Mouse (Mus musculus) liver, embryonic 15.5 days (tissue): Measurements from ENCODE around the gene Srm. TPM values are rescaled to one million over a fixed set of nuclear protein-coding genes. Genes with fewer than 3 reads are reported as not detected.

Experiments
- ATAC-seq: fragments of 200-750 bp; cut with Nextera tagmentation; 2 replicates; pipeline ENCODE4 v1.8.0; 2017; ENCODE audit warnings: moderate number of reproducible peaks, mild to moderate bottlenecking, moderate library complexity; ENCODE audit not compliant: insufficient read depth
- H3K27ac ChIP-seq: fragments of 300-500 bp; sonication (generic); replicated peaks from 2 replicates; pipeline ENCODE4 v1.5.1; 2015; ENCODE audit warnings: mild to moderate bottlenecking, inconsistent platforms
- H3K27me3 ChIP-seq: fragments of 300-500 bp; sonication (generic); 2 replicates; pipeline ENCODE4 v1.6.1; 2015; ENCODE audit warnings: mild to moderate bottlenecking, inconsistent platforms
- H3K36me3 ChIP-seq: fragments of 300-500 bp; sonication (generic); replicated peaks from 2 replicates; pipeline ENCODE4 v1.6.1; 2015; ENCODE audit warnings: moderate library complexity, mild to moderate bottlenecking, inconsistent platforms
- H3K4me1 ChIP-seq: fragments of 300-500 bp; sonication (generic); replicated peaks from 2 replicates; pipeline ENCODE4 v1.6.1; 2015; ENCODE audit warnings: inconsistent platforms
- H3K4me2 ChIP-seq: fragments of 300-500 bp; sonication (generic); 2 replicates; pipeline ENCODE4 v1.6.1; 2015; ENCODE audit warnings: moderate library complexity, mild to moderate bottlenecking, inconsistent platforms
- H3K4me3 ChIP-seq: fragments of 300-500 bp; sonication (generic); replicated peaks from 2 replicates; pipeline ENCODE4 v1.5.1; 2015; ENCODE audit warnings: mild to moderate bottlenecking, inconsistent platforms
- H3K9ac ChIP-seq: fragments of 300-500 bp; sonication (generic); 2 replicates; pipeline ENCODE4 v1.6.1; 2015; ENCODE audit warnings: moderate library complexity, mild to moderate bottlenecking, inconsistent platforms
- H3K9me3 ChIP-seq: fragments of 300-500 bp; sonication (generic); replicated peaks from 2 replicates; pipeline ENCODE4 v1.6.1; 2016; ENCODE audit warnings: inconsistent platforms
- WGBS: fragments of 180-500 bp; shearing (Covaris S2); methylation state at CpG from one replicate; pipeline ENCODE4 v1.1.7; 2015; ENCODE audit warnings: mixed read lengths; ENCODE audit not compliant: insufficient replicate concordance; 5-methylcytosine and 5-hydroxymethylcytosine counted together
- polyA plus RNA-seq: library from polyadenylated mRNA; unstranded; fragments of >200 nt; fragmentation: Nextera tagmentation; extraction: Ambion mirVana; gene quantifications from 2 replicates; pipeline ENCODE4 v1.2.1, GENCODE M21; 2015

Gene Srm
- polyA plus RNA-seq, 1 experiment from 2014 or later = 128 TPM

DNA sequence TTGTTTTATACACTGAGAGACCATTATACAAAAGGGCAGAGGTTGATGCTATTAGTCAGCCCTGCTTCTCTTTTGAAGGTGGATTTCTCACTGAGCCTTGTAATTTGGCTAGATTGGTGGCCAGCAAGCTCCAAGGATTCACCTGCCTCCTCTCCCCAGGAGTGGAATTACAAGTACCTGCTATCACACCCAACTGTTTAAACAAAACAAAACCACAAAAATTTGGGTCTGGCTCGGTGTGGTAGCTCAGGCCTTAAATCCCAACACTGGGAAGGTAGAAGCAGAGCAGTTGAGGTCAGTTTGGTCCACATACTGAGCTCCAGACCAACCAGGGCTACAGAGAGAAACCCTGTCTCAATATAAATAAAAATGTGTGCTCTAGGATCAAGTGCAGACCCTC lies 28.5 kb downstream of the Srm start:
- no peak overlapping the region for H3K4me3 ChIP-seq
- H3K9ac ChIP-seq = no peak overlapping the region
- no peak overlapping the region for H3K27ac ChIP-seq
- H3K9me3 ChIP-seq = no peaks in the 10 kb centered on the region
- no peak overlapping the region for H3K4me2 ChIP-seq
- no peaks in the 10 kb centered on the region for H3K27me3 ChIP-seq
- peaks cover 95% of the 10 kb centered on the region for H3K36me3 ChIP-seq
- no peak for ATAC-seq
- H3K4me1 ChIP-seq = peaks cover 28% of the 10 kb centered on the region
- WGBS = 65% methylated on average over 1 of the region's 1 CpGs

DNA sequence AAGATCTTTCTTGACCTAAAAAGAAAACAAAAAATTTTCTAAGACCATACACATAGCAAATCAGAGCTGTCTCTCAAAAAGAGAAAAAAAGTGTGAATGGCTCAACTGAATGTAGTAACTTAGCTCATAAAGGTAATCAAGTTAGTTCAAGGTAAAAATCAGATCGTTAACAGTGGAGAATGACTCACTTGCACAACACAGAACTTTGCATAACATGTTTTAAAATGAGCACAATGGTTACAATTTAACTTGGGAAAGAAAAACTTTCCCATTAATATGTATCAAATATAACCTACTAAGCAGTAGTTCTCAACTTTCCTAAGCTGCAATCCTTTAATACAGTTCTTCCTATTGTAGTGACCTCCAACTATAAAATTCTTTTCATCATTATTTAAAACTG lies 29.4 kb downstream of the Srm start:
- no peak for ATAC-seq
- Histone ChIP-seq H3K9ac (no peak overlapping the region), H3K27me3 (no peaks in the 10 kb centered on the region), H3K36me3 (peaks cover 89% of the 10 kb centered on the region), H3K27ac (no peak overlapping the region), H3K4me1 (peaks cover 37% of the 10 kb centered on the region), H3K4me3 (no peak overlapping the region), H3K4me2 (no peak overlapping the region), H3K9me3 (no peaks in the 10 kb centered on the region)
- 85% methylated on average over 1 of the region's 1 CpGs for WGBS

DNA sequence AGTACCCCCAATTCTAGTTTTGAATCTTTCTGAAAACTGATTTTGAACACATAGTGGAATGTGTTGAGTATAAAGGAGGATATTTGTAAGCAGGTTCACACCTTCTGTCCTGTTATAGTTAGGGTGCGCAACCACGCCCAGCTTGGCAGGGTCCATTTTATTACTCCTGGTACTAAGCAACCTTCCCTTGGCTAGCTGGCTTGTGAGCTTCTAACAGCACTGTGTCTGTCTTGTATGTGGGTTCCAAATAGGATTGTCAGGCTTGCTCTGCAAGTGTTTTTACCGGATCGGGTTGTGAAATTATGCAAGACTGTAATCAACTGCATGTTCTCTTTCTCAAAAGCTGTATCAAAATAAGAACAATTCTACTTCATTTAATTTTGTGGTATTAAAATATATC lies 31.2 kb downstream of the Srm start:
- Histone ChIP-seq H3K27me3 (no peaks in the 10 kb centered on the region), H3K4me3 (no peak overlapping the region), H3K9me3 (no peaks in the 10 kb centered on the region), H3K9ac (no peak overlapping the region), H3K27ac (no peak overlapping the region), H3K36me3 (peaks cover 72% of the 10 kb centered on the region), H3K4me2 (no peak overlapping the region), H3K4me1 (peaks cover 44% of the 10 kb centered on the region)
- WGBS = 83% methylated on average over 4 of the region's 4 CpGs
- ATAC-seq = no peak

DNA sequence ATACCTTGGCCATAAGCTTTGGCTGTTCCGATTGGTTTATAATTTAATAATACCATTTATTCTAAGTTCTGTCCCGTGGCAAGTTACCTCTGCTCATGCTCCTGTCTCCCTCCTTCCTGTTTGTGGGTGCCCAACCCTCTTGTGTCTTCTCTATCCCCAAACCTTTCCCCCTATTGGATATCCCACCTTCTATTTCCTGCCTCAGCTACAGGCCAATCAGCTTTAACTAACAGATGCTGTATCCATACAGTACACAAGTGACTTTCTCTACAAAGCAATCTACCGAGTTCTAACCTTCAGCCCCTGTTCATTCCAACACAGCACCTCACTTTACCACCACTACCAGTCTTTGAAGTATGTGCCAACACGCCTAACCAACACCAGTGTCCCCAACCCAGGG lies 32.3 kb downstream of the Srm start:
- H3K36me3 ChIP-seq = peaks cover 64% of the 10 kb centered on the region
- no peak overlapping the region for H3K27ac ChIP-seq
- H3K27me3 ChIP-seq = no peaks in the 10 kb centered on the region
- peak overlapping the region; percentile 24; the same call in 1 of the 2 replicates for H3K4me2 ChIP-seq
- H3K9ac ChIP-seq = no peak overlapping the region
- H3K4me1 ChIP-seq = peaks cover 47% of the 10 kb centered on the region
- 0 out of 2 replicates have a peak overlapping the region, but pooled peaks have one; percentile 0 for H3K4me3 ChIP-seq
- WGBS = 69% methylated on average over 4 of the region's 4 CpGs
- ATAC-seq = no peak
- no peaks in the 10 kb centered on the region for H3K9me3 ChIP-seq

DNA sequence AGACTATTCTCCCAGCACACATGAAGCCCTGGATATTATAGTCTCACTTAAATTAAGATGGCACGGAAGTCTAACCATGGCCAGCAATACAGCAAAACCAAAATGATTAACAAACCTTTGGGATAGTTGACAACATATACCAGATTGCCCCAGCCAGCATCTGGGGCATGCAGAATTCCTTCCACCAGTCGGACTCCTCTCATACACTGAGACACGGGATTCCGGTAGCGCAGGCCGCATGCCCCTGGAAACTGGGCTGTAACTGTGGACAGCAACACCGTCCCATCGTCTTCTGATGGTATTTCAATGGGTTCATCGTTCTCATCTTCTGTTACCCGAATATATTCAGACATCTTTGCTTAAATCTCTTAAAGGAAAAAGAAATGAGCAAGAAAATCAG lies 33.7 kb downstream of the Srm start:
- Histone ChIP-seq H3K4me1 (peaks cover 44% of the 10 kb centered on the region), H3K9ac (peak overlapping the region; percentile 99; the same call in 1 of the 2 replicates), H3K36me3 (peaks cover 50% of the 10 kb centered on the region), H3K27me3 (no peaks in the 10 kb centered on the region), H3K9me3 (no peaks in the 10 kb centered on the region), H3K27ac (no peak overlapping the region), H3K4me2 (peak overlapping the region; percentile 88), H3K4me3 (peak overlapping the region; percentile 96)
- no peak for ATAC-seq
- 78% methylated on average over 10 of the region's 10 CpGs for WGBS

DNA sequence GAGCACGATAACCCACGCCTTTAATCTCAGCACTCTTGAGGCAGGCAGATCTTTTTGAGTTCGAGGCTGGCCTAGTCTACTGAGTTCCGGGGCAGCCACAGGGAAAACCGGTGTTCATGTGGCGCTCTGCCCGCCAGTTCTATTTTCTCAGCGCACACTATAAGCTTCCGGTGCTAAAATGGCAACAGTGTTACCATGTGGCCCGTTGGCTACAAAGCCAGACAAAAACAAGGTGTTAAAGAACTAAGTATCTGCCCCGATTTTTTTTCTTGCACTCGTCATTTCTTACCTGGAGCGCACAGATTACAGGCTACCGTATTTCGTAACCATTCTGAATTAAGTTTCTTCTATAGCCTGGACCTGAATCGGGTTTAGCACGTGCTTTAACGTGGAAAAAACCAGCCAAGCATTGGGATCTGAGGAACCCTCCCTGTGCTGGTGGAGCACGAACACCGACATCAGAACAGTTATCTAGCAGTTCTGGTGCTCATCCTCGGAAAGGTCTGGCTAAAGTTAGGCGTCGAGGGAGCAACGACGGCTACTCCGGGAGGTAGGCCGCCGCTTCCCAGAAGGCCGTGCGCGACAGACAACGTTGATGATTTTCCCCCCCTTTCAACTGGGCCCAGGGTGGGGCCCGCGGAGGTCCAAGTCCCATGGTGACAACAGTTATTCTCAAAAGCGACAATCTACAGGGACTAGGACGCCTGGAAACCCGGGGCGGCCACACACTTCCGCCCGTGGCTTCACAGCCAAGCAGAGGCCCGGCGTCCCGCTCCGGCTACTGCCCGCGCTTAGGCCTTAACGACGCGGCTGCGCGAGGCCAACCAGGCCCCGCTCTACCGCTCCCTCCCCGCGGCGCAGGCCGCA lies 34.7 kb downstream of the Srm start:
- H3K27me3 ChIP-seq = no peaks in the 10 kb centered on the region
- peak overlapping the region; percentile 88 for H3K4me2 ChIP-seq
- peak overlapping the region; percentile 99 for H3K9ac ChIP-seq
- H3K4me1 ChIP-seq = peaks cover 44% of the 10 kb centered on the region
- peak overlapping the region; percentile 96 for H3K4me3 ChIP-seq
- under 1% methylated on average over 57 of the region's 57 CpGs for WGBS
- no peaks in the 10 kb centered on the region for H3K9me3 ChIP-seq
- H3K27ac ChIP-seq = peak overlapping the region; percentile 92
- peak; percentile 64 for ATAC-seq
- H3K36me3 ChIP-seq = peaks cover 42% of the 10 kb centered on the region

DNA sequence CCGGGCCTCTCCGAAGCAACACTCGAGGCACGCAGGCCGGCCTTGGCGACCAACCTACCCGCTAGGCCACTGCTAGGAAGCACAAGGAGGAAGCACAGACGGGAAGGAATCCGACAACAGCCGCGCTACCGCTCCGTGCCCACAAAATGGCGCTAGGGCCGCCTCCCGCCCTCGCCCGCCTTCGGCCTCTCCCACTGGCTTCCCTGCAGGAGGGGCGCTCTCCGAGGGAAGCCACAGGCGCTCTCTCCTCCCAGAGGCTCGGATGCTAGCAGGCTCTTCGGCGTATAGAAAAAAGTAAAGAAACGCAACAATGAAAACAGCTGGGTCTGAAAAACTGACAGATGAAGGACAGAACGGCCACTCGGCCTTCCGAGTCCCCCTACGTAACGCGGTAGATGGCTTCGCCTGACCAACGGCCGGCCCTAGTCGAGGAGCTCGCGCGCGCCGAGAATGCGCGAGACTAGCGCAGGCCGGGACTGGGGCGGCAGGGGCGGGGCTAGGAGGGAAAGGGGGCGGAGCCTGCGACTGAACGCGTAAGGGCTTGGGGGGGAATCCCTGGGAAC lies 35.4 kb downstream of the Srm start, which contains the start of gene Tardbp:
TSS of gene Tardbp (minus strand) at position 397 of the 563 bp plus-strand sequence.
- no peaks in the 10 kb centered on the region for H3K9me3 ChIP-seq
- H3K4me2 ChIP-seq = peak within 1 kb of the TSS; percentile 88
- peak within 1 kb of the TSS; percentile 92 for H3K27ac ChIP-seq
- H3K4me1 ChIP-seq = peaks cover 41% of the 10 kb centered on the region
- no peaks in the 10 kb centered on the region for H3K27me3 ChIP-seq
- peaks cover 35% of the 10 kb centered on the region for H3K36me3 ChIP-seq
- WGBS = under 1% methylated on average over 51 of the region's 51 CpGs
- H3K9ac ChIP-seq = peak within 1 kb of the TSS; percentile 99
- H3K4me3 ChIP-seq = peak within 1 kb of the TSS; percentile 96
- ATAC-seq = peak; percentile 93

DNA sequence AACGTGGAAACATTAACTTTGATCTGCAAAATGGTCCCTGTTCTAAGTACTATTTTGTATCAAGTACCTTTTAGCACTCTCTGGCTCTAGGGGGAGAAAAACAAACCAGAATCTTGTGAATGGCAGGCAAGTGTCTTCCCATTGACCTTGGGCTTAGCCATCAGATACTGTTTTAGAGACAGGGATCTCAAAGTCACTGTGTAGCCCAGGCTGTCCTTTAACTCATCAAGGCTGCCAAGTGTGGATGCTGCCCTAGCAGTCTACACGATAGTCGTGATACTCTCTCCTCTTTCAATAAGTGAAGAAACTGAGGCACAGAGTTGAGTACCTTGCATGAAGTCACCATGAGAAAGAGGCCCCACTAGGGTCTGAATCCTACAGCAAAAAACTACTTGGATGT lies 35.9 kb downstream of the Srm start:
- WGBS = 61% methylated on average over 3 of the region's 3 CpGs

DNA sequence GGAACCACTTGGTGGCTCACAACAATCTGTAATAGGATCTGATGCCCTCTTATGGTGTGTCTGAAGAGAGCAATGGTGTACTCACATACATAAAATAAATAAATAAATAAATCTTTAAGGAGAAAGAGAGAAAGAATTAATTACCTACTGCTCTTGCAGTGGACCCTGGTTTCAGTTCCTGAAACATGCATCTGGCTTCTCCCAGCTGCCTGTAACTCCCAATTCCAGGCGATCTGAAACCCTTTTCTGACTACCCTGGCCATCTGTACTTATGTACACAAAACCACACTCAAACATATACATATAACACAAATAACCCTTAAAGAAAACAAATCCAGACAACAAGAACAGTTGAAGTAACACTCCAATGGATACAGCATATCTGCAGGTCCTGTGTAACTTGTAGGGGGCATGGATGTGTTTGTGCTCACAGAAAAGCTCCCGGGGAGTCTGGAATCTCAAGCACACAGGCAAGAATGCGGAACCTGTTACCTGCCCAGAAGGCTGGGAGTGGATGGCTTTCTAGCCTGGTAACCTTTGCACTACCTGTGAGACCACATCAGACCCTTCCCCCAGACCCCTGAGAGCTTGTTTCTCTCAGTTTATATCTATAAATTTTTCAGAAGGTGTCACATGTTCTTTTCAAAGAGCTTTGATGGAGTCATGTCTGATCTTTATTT lies 40.9 kb downstream of the Srm start:
- Histone ChIP-seq H3K36me3 (no peaks in the 10 kb centered on the region), H3K4me1 (peaks cover 10% of the 10 kb centered on the region), H3K4me2 (no peak overlapping the region), H3K9ac (no peak overlapping the region), H3K27ac (no peak overlapping the region), H3K9me3 (no peaks in the 10 kb centered on the region), H3K27me3 (no peaks in the 10 kb centered on the region), H3K4me3 (no peak overlapping the region)
- 57% methylated on average over 3 of the region's 3 CpGs for WGBS
- no peak for ATAC-seq

More for the DNA sequence above, 35.9 kb downstream of the Srm start:
- Histone ChIP-seq H3K9me3 (no peaks in the 10 kb centered on the region), H3K4me3 (peak overlapping the region; percentile 96), H3K4me1 (peaks cover 39% of the 10 kb centered on the region), H3K27me3 (no peaks in the 10 kb centered on the region), H3K4me2 (peak overlapping the region; percentile 88), H3K27ac (0 out of 2 replicates have a peak overlapping the region, but pooled peaks have one; percentile 6), H3K36me3 (peaks cover 29% of the 10 kb centered on the region), H3K9ac (peak overlapping the region; percentile 99; the same call in 1 of the 2 replicates)
- ATAC-seq = no peak

DNA sequence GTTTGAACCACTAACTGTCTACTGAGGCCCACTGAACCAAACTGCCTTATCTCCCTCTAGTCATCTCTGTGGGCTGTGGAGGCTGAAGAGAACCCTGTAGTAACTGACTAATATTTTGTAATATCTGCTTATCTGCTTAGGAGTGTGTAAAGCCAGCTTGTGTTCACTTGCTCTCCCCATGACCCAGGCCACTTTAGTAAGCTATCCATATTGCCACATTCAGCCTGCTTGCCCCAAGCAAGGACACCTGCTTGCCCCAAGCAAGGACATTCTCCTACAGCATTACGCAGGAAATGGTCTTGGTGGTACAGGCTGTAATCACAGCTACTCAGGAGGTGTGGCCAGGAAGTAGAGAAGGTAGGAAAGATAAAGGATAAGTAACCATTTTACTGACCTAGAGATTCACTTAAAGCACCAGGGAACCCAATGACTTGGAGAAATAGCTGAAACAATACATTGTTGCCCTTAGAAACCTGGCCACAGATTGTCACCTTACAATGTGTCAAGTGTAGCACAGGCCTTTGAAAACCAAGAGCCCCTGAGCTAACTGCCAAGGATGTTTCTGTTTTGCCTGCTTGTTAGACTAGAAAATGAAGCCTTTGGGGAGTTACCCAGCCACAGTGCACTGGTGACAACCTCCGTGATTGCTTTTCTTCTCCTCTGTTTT lies 42.2 kb downstream of the Srm start:
- no peak for ATAC-seq
- no peaks in the 10 kb centered on the region for H3K9me3 ChIP-seq
- H3K9ac ChIP-seq = no peak overlapping the region
- H3K4me3 ChIP-seq = no peak overlapping the region
- H3K36me3 ChIP-seq = no peaks in the 10 kb centered on the region
- H3K27ac ChIP-seq = no peak overlapping the region
- 27% methylated on average over 2 of the region's 2 CpGs for WGBS
- no peak overlapping the region for H3K4me2 ChIP-seq
- H3K27me3 ChIP-seq = no peaks in the 10 kb centered on the region
- peaks cover 4% of the 10 kb centered on the region for H3K4me1 ChIP-seq
